Mouse (Mus musculus) erythroblast, adult 5-6 weeks (primary cell): Measurements from ENCODE around the gene Pde8a. TPM values are rescaled to one million over a fixed set of nuclear protein-coding genes. Genes with fewer than 3 reads are reported as not detected.

Experiments
- ATAC-seq: replicated peaks from 2 replicates; pipeline ENCODE4 v1.8.0; 2016; ENCODE audit warnings: moderate number of reproducible peaks, mild to moderate bottlenecking, moderate TSS enrichment, inconsistent platforms; ENCODE audit not compliant: poor library complexity, low FRiP score, severe bottlenecking
- total RNA-seq, 2 experiments: library from RNA; stranded (forward) in 1 of 2; stranded (reverse) in 1 of 2; fragments of 150-400 nt in 1 of 2; fragments of 200-764, 138-1000 nt in 1 of 2; gene quantifications; 2 replicates each; pipeline versions ENCODE4 v1.2.3 to v1.2.4; 2015 to 2017; ENCODE audit warnings: low replicate concordance in 2 of 2

The Pde8a gene
- total RNA-seq, 2 experiments from 2014 or later = 1.5 to 6.3 TPM

GRCm38 (mm10) chr7:81327661-81328060 is 114.3 kb downstream of the Pde8a start:
- ATAC-seq = no peak

- ATAC-seq = no peak
Observed at GRCm38 (mm10) chr7:81330767-81331166, 117.4 kb downstream of the Pde8a start.

- no peak for ATAC-seq
Observed at GRCm38 (mm10) chr7:81331851-81332250, 118.5 kb downstream of the Pde8a start.

GRCm38 (mm10) chr7:81335705-81336431 is 122.5 kb downstream of the Pde8a start:
- no peak for ATAC-seq

GRCm38 (mm10) chr7:81336432-81336786 is 123.0 kb downstream of the Pde8a start:
- ATAC-seq = no peak

- no peak for ATAC-seq
Observed at GRCm38 (mm10) chr7:81337785-81338521, 124.6 kb downstream of the Pde8a start.

GRCm38 (mm10) chr7:81338522-81338873 is 125.1 kb downstream of the Pde8a start:
- ATAC-seq = no peak

GRCm38 (mm10) chr7:81339783-81340182 is 126.4 kb downstream of the Pde8a start:
- peak; percentile 61; the same call in 1 of the 2 replicates for ATAC-seq

- ATAC-seq = no peak
Observed at GRCm38 (mm10) chr7:81341563-81341962, 128.2 kb downstream of the Pde8a start.

- ATAC-seq = no peak
Observed at GRCm38 (mm10) chr7:81342356-81343094, 129.1 kb downstream of the Pde8a start.

- ATAC-seq = no peak
Observed at GRCm38 (mm10) chr7:81343316-81343715, 129.9 kb downstream of the Pde8a start.

- ATAC-seq = no peak
Observed at GRCm38 (mm10) chr7:81343831-81344230, 130.4 kb downstream of the Pde8a start.

- ATAC-seq = peak; percentile 94
Observed at GRCm38 (mm10) chr7:81344544-81345446, 131.4 kb downstream of the Pde8a start, which contains the start of gene Rps17. TSS of gene Rps17 (minus strand) at chr7:81345254.

- ATAC-seq = peak; percentile 60
Observed at GRCm38 (mm10) chr7:81345447-81346170, 132.2 kb downstream of the Pde8a start.

GRCm38 (mm10) chr7:81348206-81348605 is 134.8 kb downstream of the Pde8a start:
- ATAC-seq = no peak

- ATAC-seq = no peak
Observed at GRCm38 (mm10) chr7:81351826-81352225, 138.4 kb downstream of the Pde8a start.

- ATAC-seq = no peak
Observed at GRCm38 (mm10) chr7:81355746-81356145, 142.3 kb downstream of the Pde8a start.

- no peak for ATAC-seq
Observed at GRCm38 (mm10) chr7:81356360-81356759, 143.0 kb downstream of the Pde8a start.

GRCm38 (mm10) chr7:81356975-81357374 is 143.6 kb downstream of the Pde8a start:
- ATAC-seq = no peak
